ENCODE assay signal across 15 mouse cellular contexts in the genomic region with DNA sequence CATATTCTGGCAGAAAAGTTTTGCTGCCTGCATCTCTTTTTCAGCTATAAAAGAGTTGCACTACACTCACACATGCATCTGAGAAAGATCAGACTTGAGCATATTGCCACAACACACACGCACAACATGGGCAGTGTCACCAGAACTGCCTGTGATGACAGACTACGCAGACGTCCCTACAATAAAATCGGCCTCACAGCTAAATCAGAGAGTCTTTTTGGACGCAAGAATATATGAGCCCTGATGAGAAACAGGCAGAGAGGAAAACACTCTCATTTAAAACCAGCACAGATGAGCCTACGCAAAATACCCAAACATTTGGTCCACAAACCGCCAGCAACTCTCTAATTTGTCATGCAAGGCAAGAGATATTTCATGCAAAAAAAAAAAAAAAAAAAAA.
A peak's percentile ranks its signal among the peaks of the same experiment; 100 is the strongest.
DNase-seq lines count a peak whose midpoint lies in the region; ATAC-seq and TF ChIP-seq lines count a peak whose summit lies in the region.
"Had no signal": no experiment of that assay in that cellular context is flagged by ENCODE, and none has a peak within 500 bp of the region (broad histone marks: within the 10 kb centered on the region; RNA-seq: fewer than 3 reads in every experiment).

No protein-coding gene starts in this region.

- TF ChIP-seq CTCF in lung, adult 2 months (IDR thresholded peaks at IDR 0.05; ENCODE audit: insufficient read depth, low read length), result no peak

- no peak overlapping the region for H3K4me3 ChIP-seq in kidney, embryonic 15.5 days (replicated peaks)
- H3K4me3 ChIP-seq in lung, adult 2 months (replicated peaks; ENCODE audit: extremely low read depth, low read depth, low read length), result no peak overlapping the region
- H3K4me3 ChIP-seq: liver, embryonic 12.5 days; midbrain, embryonic 13.5 days; neural tube, embryonic 12.5 days had no signal

- H3K4me1 ChIP-seq in kidney, embryonic 15.5 days, result peaks cover 11% of the 10 kb centered on the region; the same call in 1 of the 2 replicates
- no peaks in the 10 kb centered on the region for H3K4me1 ChIP-seq in lung, adult 2 months (ENCODE audit: control insufficient read depth, insufficient read depth, low read length)
- H3K4me1 ChIP-seq: midbrain, embryonic 13.5 days; neural tube, embryonic 12.5 days had no signal

- ATAC-seq in kidney, embryonic 15.5 days (replicated peaks; ENCODE audit: low FRiP score), result no peak
- ATAC-seq: liver, embryonic 12.5 days; midbrain, embryonic 13.5 days had no signal

- no peaks in the 10 kb centered on the region for H3K9me3 ChIP-seq in kidney, embryonic 15.5 days (replicated peaks)
- H3K9me3 ChIP-seq: liver, embryonic 12.5 days; midbrain, embryonic 13.5 days; neural tube, embryonic 12.5 days had no signal

- no peak for DNase-seq in kidney, adult 18-20 months
- DNase-seq in brain, adult 2 months (ENCODE audit: low read depth, low spot score), result peak; percentile 53
- DNase-seq in brain, embryonic 18.5 days (ENCODE audit: low read depth, low spot score), result peak; percentile 55
- peak; percentile 26 to 48 for DNase-seq in layer of hippocampus, postnatal 14 days (ENCODE audit: low spot score in 2 of 2)
- no peak for DNase-seq in Muller cell, postnatal 12 days (ENCODE audit: inconsistent ontology term)
- DNase-seq in lung, adult 2 months, result no peak
- DNase-seq: adrenal gland, postnatal 25 days; cerebellum, adult 11-12 months; lung, postnatal 14 days had no signal

- no peak for TF ChIP-seq POLR2A in lung, adult 2 months (IDR thresholded peaks at IDR 0.05; ENCODE audit: borderline replicate concordance, extremely low read depth, low read depth, low read length)

- H3K36me3 ChIP-seq in kidney, embryonic 15.5 days, result no peaks in the 10 kb centered on the region
- H3K36me3 ChIP-seq: liver, embryonic 12.5 days; midbrain, embryonic 13.5 days; neural tube, embryonic 12.5 days had no signal

- H3K4me2 ChIP-seq in kidney, embryonic 15.5 days, result 0 out of 2 replicates have a peak overlapping the region, but pooled peaks have one; percentile 2
- H3K4me2 ChIP-seq: hindbrain, embryonic 14.5 days; liver, embryonic 12.5 days; midbrain, embryonic 13.5 days; neural tube, embryonic 12.5 days had no signal

- H3K9ac ChIP-seq in kidney, embryonic 15.5 days, result no peak overlapping the region
- H3K9ac ChIP-seq: hindbrain, embryonic 14.5 days; liver, embryonic 12.5 days; midbrain, embryonic 13.5 days; neural tube, embryonic 12.5 days had no signal

- no peak overlapping the region for H3K27ac ChIP-seq in kidney, embryonic 15.5 days
- H3K27ac ChIP-seq: hindbrain, embryonic 14.5 days; liver, embryonic 12.5 days; midbrain, embryonic 13.5 days; neural tube, embryonic 12.5 days had no signal

- WGBS in kidney, embryonic 15.5 days, result 45% methylated on average over 7 of the region's 7 CpGs
- 85% methylated on average over 7 of the region's 7 CpGs for WGBS in lung, adult 2 months

- no peaks in the 10 kb centered on the region for H3K27me3 ChIP-seq in kidney, embryonic 15.5 days
- H3K27me3 ChIP-seq: CH12.LX; liver, embryonic 12.5 days; midbrain, embryonic 13.5 days; neural tube, embryonic 12.5 days had no signal

Comparison
In these comparisons a context has a peak if more than half of its experiments do, and no peak if none do; other contexts are left out.
1. DNase-seq: peak in brain, adult 2 months (single experiment), brain, embryonic 18.5 days (single experiment) and layer of hippocampus, postnatal 14 days (2 of 2); none in kidney, adult 18-20 months (single experiment), Muller cell, postnatal 12 days (single experiment) and lung, adult 2 months (single experiment).